Mouse (Mus musculus): Measurements from ENCODE around the gene Olfr734.

DNA sequence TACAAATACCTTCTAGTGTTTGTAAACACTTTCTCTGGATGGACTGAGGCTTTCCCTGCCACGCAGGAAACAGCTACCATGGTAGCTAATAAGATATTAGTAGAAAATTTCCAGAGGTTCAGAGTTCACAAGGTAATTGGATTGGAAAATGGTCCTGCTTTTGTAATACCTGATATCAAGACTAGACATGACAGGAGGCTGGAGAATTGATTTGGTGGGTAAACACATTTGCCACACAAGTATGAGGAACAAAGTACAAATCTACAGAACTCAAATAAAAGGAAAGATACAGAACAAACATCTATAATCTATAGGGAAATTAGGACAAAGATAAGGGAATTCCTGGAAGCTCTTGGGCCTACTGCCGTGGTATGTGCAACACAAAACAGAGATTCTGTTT lies 30.2 kb upstream of the Olfr734 start:
- no peak for TF ChIP-seq CTCF (IDR thresholded peaks at IDR 0.05; ENCODE audit: borderline replicate concordance, control insufficient read depth, extremely low read depth, insufficient read depth, low read length, poor library complexity)
- no peak for TF ChIP-seq POLR2A (IDR thresholded peaks at IDR 0.05; ENCODE audit: control insufficient read depth, extremely low read depth, insufficient read depth, low read length, poor library complexity)

All from thymus, adult 2 months (tissue).